Mouse (Mus musculus): ENCODE results near the gene Gbp4.
"Not testable (repeated sequence)": the region's sequence is repeated elsewhere in the genome, so short reads cannot be mapped to it uniquely, and the experiment has no call there.

DNA sequence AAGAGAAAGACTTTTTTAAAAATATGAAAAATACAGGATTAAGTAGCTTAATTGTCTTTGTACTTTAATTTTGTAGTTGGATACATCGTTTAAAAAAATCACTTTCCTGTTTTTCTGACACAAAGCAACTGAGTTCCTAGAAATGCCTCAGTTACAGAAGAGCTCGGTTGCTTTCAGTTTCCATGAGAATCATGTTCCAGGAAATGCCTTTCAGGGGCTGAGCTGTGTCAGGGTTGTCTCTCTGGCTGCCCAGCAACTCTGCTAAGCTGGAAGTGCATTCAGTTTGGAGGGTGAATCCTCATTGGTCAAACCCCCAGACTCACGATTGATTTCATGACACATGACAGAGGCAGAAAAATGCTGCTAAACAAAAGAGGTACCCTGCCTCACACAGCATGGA is 6.3 kb upstream of the Gbp4 start:
- TF ChIP-seq POLR2A (IDR thresholded peaks at IDR 0.05; ENCODE audit: control insufficient read depth in 1 of 2, insufficient read depth in 1 of 2, low read depth in 1 of 2, low read length in 2 of 2, poor library complexity in 1 of 2); CTCF (IDR thresholded peaks at IDR 0.05 in 2 of 3, conservative IDR thresholded peaks at IDR 0.05 in 1 of 3; ENCODE audit: control insufficient read depth in 1 of 3, insufficient read depth in 1 of 3, low read depth in 2 of 3, low read length in 3 of 3, poor library complexity in 1 of 3, severe bottlenecking in 1 of 3); UBTF (IDR thresholded peaks at IDR 0.05; ENCODE audit: borderline replicate concordance, insufficient read depth, low read depth, low read length); ETS1 (IDR thresholded peaks at IDR 0.05; ENCODE audit: low read depth, low read length); ZC3H11A (IDR thresholded peaks at IDR 0.05; ENCODE audit: low read depth, low read length); MAZ (IDR thresholded peaks at IDR 0.05; ENCODE audit: low read depth, low read length); POLR2AphosphoS2 (IDR thresholded peaks at IDR 0.05; ENCODE audit: low read length); RAD21 (IDR thresholded peaks at IDR 0.05; ENCODE audit: low read depth, low read length); TCF12 (IDR thresholded peaks at IDR 0.05; ENCODE audit: low read depth, low read length); MAFK (IDR thresholded peaks at IDR 0.05; ENCODE audit: borderline replicate concordance, low read depth, low read length); EP300 (IDR thresholded peaks at IDR 0.05; ENCODE audit: low read depth in 1 of 2, low read length in 2 of 2); MAX (IDR thresholded peaks at IDR 0.05; ENCODE audit: low read length); CHD1 (IDR thresholded peaks at IDR 0.05; ENCODE audit: low read depth, low read length); KAT2A (conservative IDR thresholded peaks at IDR 0.05; ENCODE audit: low read depth, low read length): not testable (repeated sequence)

Measured in MEL (cell line).